Mouse (Mus musculus) retina, postnatal 7 days (tissue): Measurements from ENCODE around the gene Isg20l2.

ENCODE experiments used
- DNase-seq: peaks from one replicate; pipeline ENCODE4 v3.0.0-alpha.2; 2012; ENCODE audit warnings: low read depth, low spot score

The Isg20l2 gene

DNA sequence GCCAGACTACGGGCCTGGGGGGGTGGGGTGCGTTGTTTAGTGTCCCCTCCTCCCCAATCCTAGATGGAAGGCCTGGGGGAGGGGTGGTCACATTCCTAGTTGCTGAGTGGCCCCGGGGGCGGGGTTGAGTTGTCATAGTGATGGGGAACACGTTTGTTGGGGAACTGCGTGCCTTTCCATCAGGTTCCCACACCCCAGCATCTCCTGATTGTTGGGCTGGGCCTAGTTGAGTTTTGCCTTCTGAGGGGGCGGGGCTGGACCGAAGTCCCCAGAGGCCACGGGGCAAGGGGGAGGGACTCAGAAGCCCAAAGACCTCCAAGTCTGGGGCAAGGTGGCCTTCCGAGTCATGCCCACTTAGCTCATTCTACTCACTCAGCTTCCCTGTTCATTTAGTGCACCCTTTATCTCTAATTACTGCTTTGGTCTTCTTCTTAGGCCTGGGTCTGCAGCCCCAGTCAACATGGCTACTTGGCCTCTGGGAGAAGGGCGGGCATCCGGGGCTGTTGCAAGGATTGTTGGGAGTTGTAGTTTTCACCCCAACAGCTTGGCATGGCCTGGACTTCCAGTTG lies 19.5 kb upstream of the Isg20l2 start:
- DNase-seq: peak; percentile 62

DNA sequence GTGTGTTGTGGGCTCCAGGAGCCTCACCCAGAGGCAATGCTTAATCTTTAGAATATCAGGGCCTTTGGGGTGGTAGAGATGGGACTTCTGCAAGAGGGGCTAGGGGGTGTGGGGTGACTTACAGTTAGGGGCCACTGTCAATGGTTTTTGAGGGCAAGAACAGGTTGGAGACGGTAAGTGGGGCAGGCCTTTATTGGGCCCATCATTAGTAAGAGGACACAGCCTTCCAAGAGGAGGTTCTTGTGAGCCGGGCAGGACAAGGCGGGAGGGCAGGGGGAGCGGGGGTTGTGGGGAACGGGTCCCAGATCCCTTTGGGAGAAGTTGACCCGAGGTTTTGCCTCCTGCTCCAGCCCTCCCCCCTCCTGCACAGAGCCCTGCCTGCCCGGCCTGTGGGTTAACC lies 16.6 kb upstream of the Isg20l2 start:
- no peak for DNase-seq

DNA sequence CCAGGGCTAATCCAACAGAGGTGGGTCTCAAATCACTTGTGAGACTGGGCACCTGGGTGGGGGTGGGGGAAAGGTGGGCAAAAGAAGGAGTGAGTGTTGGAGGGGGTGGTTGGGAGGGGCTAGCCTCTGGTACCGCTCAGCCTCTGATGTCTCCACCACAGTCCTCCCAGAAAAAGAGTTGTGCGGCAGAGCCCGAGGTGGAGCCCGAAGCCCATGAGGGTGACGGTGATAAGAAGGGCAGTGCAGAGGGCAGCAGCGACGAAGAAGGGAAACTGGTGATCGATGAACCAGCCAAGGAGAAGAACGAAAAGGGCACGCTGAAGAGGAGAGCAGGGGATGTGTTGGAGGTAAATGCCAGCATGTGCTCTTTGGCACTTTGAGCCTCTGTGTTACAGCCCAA lies 16.2 kb upstream of the Isg20l2 start:
- DNase-seq: no peak

DNA sequence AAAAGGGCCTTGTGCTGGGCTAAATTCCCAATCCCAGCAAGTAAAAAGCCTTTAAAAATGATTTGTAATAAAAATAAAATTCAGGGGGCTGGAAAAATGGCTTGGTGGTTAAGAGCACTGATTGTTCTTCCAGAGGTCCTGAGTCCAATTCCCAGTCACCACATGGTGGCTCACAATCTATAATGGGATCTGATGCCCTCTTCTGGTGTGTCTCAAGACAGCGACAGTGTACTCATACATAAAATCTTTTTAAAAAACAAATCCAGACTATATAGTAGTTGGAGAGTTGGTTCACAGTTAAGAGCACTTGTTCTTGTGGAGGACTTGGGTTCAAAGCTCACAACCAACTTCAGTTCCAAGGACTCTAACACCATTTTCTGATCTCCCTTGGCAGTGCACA lies 13.1 kb upstream of the Isg20l2 start:
- DNase-seq: no peak

DNA sequence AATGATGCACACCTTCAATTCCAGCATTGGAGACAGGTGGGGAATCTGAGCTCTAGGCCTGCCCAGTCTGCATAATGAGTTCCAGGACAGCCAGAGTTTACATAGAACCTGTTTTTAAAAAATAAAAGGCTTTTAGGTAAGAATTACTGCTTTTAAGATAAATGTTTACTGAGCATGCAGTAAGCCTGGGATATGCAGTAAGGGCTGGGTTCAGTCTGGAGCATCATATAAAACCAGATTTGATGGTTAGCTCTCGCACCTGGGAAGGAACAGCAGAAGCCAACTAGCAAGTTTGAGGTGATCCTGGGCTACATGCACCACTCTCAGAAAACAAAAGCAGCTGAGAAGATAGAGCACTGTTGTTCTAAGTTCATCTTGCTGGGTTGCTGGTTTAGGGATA lies 11.6 kb upstream of the Isg20l2 start:
- DNase-seq: no peak

DNA sequence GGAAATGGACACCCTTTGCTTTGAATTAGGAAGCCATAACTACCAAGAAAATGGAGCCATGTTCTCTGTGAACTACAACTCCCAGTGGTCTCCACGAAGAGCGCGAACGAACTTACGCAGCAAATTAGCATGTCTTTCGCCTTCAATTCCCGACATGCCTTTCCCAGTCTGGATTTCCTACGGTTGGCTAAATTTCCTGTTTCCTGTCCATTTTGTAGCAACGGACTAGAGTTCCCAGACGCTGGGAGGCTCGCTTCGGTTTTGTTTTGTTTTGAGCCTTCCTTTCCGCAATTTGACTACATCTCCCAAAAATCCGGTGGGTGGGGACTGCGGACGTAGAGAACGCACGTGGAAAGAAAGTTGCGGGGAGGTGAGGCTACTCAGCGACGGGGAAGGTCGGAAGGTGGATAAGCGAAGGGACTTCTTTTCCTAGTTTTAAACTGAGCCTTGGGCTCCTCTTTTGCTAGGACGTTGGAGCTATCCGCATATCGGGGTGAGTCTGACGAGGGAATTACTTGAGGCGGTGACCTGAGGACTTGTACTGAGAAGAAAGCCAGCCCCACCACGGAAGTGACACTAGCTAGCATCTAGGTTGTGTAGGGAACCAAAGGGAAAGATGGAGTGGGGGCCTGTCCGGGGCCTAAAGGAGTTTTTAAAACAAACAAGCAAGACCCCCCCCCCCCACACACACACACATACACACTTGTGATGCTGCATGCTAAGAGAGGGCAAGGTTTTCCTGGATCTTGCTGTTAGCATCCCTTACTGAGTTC lies 10.6 kb upstream of the Isg20l2 start, which contains the start of gene Mrpl24:
TSS of gene Mrpl24 (plus strand) at position 171 of the 773 bp plus-strand sequence.
- peak; percentile 82 for DNase-seq

DNA sequence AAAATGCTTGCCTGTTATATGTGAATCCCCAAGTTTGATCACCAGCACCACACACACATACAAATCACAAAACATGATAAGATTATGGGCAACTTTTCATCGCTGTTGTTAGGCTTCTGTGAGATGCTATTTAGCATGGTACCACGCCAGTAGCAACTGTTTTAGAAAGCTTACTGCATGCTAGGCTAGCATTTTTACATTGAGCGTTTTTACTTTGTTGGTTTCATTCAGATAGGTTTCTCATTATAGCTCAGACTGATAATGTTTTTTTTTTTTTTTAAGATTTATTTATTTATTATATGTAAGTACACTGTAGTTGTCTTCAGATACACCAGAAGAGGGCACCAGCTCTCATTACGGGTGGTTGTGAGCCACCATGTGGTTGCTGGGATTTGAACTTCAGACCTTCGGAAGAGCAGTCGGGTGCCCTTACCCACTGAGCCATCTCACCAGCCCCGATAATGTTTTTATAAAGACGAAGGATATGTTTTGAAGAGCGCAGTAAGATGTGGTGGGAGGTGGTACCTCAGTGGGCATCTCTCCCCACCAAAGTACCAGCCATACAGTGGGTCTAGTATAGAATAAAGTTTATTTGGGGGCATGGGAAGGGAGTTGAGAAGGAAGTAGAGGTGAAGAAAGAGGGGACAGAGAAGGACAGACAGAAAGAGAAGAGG lies 9.7 kb upstream of the Isg20l2 start:
- DNase-seq: no peak

DNA sequence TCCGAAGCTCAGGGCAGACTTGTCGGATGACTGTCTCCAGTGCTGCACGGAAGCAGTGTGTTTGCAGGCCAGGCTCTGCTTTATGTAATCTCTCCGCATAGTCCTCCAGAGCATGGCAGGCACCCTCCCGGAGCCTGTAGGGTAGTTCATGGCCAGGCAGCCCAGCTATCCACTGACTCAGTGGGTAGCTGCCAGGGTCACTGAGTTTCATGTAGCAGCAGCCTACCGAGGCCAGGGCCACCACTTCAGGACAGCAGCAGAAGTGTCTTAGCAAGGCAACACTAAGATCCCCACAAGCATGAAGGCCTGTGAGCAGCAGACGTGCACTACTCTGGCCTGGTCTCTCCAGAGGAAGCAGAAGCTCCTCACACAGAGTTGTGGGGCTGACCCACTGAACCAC lies 5.1 kb upstream of the Isg20l2 start:
- DNase-seq: no peak

DNA sequence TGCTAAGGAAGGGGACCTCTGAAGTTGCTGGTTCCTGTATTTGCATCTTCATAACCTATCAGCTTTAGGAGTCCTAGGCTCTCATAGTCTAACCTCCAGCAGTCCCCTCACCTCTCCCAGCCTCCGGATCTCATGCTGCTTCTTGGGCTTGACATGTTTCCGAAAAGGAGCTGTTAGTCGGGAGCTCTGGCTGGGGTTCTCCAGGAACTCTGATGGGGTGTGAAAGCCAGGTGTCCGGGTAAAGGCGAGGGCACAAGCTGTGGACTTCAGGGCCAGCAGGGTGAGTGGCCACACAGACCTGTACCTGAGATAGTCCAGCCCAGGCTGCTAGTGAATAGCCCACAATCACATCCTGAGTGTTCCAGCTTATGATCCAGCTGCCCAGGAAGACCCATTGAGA lies 2.7 kb upstream of the Isg20l2 start:
- DNase-seq: no peak

DNA sequence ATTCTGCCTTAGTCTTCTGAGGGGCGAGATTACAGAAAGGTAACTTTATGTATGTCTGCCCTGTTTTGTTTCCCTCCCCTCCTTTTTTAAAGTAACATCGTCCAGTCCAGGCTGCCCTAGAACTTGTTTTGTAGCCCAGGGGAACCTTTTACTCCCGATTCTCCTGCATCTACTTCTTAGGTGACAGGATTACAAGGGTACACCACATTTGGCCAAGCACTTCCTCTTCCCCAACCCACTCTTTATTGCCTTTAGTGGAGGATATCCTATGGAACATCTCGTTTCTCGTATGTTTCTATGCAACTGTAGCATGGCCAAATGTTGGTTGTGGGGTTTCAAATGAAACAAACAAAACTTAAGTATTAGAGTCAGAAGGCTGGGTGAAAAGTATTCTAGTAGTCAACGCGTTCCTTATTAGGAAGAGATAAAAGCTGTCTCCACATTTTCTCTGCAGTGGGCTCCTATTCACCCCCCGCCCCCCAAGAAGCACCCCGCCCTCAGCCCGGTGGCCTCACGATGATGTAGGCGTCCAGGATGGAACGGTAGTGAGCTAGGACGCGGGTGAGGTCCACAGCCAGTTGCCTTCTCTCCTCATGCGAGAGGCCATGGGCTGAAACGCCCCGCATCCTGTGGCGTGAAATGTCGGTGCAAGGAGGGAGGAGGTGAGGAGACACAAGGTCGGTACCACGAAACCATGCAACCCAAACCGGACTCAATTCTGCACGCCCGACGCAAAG lies 605 bp upstream of the Isg20l2 start:
- no peak for DNase-seq

DNA sequence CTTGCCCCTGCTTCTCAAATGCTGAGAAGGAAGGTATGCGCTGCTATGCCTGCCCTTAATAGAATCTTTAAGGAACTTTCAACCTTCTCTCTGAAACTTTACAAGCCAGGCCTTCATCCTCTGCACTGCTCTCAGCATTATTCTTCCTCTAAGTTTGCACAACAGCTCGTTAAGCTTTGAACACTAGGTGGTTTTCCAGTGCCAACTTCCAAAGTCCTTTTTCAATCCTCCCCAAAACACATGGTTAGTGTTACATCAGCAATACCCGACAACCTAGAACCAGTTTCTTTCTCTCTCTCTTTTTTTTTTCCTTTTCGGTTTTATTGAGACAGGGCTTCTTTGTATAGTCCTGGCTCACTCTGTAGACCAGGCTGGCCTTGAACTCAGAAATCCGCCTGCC lies 3.9 kb downstream of the Isg20l2 start:
- DNase-seq: no peak

DNA sequence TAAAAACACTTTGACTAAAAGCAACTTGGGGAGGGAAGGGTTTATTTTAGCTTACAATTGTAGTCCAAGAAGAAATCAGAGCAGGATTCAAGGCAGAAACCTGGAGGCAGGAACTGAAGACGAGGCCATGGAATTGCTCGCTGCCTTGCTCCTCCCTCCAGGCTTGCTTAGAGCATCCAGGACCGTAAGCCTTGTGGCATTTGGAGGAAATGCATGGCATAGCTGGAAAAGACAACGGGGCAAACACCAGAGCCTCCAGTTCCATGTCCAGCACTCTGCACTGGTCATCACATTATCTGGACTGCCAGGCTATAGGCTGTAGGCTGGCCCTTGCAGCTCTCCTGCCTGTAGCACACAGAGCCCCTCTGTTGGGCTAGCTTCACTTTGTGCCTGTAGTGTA lies 4.4 kb downstream of the Isg20l2 start:
- no peak for DNase-seq

DNA sequence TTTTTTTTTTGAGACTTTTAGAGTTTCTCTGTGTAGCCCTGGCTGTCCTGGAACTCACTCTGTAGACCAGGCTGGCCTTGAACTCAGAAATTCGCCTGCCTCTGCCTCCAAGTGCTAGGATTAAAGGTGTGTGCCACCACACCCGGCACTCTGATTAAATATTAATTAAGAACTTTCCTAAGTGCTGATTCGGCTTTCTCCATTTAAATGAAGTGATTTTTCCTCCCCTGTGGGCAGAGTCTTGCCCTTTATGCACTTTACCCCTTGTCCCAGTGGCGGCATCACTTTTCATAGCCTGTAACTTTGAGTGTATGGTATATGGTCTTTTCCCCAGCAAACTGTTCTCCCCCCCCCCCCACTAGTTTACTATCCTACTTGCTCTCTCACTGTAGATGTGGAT lies 5.1 kb downstream of the Isg20l2 start:
- DNase-seq: no peak

DNA sequence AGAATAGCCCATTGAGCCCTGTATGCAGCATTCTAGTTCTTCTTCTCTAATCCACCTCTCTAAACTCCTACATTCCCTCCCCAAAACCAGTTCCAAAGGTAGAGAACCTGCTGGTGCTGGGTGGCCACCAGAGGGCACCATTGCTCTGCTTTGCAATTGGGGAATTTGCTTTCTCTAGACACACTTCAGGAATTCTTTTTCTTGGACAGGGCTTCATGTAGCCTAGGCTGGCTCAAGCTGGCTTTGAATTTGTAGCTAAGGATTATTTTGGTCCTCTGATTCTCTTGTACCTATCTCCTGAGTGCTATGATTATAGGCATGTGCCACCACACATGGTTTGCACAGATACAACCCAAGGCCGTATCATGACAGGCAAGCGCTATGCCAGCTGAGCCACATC lies 5.7 kb downstream of the Isg20l2 start:
- peak; percentile 58 for DNase-seq

DNA sequence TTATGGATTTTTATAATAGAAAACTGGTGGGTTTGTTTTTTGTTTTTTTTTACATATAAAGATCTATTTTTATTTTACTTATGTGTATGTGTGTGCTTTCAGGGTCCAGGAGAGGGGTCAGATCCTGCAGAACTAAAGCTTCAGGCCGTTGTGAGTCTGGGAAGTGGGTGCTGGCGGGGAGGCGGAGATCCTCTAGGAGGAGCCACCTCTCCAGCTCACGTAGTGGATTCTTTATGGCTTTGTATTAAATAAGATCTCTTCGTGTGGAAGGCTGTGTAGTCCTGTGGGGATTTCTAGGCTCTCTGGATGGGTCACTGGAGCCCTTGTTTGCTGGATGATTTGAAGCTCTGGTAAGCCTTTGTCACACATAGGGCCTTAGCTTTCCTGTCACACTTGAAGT lies 10.5 kb downstream of the Isg20l2 start:
- no peak for DNase-seq

DNA sequence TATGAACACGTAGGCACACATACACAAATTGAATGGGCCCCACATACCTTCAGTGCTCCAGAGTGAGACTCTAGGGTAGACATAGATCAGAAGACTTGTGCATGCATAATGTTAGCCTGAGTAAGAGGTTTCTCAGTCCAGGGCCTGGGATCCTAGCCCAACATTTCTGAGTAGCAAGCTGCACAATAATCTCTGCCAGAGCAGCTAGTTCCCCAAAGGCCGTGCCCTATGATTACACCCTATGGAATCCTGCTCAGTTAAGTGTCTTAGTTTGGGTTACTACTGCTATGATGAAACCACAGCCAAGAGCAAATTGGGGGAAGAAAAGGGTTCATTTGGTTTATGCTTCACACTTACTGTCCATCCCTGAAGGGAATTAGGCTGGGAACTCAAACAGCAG lies 12.4 kb downstream of the Isg20l2 start:
- no peak for DNase-seq

DNA sequence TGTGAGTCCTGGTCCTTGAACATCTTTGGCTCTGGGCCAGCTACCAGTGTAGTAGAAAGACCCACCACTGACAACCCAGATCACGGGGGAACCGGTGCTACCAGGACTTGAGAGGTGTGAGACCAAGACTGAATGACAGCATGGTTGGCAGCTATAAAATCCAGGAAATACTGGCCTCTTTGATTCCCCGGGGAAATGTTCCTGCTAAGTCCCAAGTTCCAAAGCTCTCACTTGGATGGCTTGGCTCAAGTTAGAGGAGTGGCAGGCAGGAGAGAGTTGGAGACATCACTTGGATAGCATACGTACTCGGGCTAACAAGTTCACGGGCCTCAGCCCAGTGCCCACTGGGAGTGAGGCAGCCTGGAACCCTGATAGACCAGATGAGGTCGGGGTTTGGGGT lies 13.5 kb downstream of the Isg20l2 start:
- no peak for DNase-seq

DNA sequence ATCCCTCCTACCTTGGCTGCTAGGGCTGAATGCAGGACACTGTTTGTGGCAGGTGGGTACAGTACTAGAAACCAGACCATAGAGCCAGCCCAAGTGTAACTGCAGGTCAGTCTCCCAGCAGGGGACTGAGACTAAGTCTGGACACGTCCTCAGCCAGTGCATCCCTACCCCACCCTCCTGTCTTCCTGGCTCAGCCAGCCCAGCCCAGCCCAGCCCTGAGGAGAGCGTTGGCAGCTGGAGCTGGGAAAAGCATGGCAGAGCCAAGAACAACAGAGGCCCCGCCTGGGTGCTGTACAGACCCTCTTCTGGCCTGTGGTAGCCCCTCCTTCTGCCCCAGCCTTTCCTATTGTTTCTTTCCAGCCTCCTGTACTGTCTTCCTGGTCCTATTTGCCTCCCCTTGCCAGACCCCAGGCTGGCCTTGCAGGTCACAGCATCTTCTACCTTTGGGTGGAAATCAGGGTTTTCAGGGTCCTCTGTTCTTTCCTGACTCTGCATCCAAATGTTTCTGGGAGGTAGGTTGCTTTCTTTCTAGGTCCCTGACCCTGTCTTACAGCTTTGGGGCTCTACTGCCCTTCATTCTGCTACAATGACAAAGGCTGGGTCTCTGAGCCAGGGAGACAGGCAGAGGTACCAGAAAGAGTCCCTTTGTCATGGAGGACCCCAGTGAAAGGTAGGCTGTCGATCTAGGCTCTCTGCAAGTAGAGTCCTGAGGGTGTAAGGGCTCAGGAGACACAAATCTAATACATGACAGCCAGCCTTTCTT lies 14.9 kb downstream of the Isg20l2 start:
- no peak for DNase-seq

DNA sequence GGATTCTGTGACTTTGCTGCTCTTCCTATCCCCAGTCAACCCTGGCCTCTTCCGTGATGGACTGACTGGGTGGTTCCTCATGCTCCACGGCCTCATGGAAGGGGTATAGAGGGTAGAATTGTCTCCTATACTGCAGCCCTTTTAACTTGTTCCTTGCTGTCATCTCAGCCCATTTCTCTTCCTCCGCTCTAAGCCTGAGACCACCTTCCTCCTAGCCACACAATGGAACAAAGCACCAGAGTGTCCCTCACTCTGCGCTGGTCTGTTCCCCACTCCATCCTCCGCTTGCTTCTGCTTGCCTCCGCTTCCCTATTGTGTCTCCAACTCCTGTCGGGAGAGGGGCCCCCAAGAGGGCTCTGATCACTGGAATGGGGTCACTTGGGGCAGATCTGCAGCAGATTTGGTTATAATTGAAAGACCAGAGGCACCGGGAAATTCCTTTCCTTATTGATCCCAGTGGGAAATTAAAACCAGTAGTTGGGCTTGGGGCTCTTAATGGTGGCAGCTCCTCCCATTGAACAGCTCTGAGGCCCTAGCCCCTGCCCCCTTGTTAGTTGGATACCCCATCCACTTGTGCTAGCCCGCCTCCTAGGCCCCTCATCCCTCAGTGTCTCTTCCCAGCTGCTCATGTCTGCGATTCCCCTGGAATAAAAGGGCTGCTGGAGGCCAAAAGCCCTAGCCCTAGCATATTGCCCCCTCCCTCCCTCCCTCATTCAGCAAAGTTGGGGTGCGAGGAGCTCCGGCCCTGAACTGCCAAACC lies 15.8 kb downstream of the Isg20l2 start:
- DNase-seq: no peak

DNA sequence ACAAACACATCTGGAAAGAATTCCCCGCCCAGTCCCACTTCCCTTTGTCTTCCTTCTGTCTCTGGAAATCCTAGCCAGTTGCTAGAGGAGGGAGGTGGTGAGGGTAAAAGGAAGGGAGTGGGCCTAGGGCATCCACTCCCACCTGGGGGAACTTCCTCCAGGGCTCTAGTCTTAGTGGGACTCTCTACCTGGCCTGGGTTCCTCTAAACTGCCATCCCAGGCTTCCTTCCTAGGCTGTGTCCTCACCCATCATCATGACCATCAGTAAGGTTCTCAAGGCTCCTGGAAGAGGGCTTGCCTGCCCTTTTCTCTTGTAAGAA lies 16.4 kb downstream of the Isg20l2 start:
- DNase-seq: no peak
